Mouse (Mus musculus): ENCODE results near the gene Spata7. TPM values are rescaled to one million over a fixed set of nuclear protein-coding genes. Genes with fewer than 3 reads are reported as not detected.
"Not testable (repeated sequence)": the region's sequence is repeated elsewhere in the genome, so short reads cannot be mapped to it uniquely, and the experiment has no call there.

Spata7 gene
- polyA plus RNA-seq, 1 experiment from 2014 or later: 34.9 TPM

- Histone ChIP-seq H3K4me3 (replicated peaks) (no peak overlapping the region), H3K9me3 (replicated peaks) (no peaks in the 10 kb centered on the region), H3K9ac (replicated peaks) (no peak overlapping the region), H3K4me2 (no peak overlapping the region), H3K36me3 (no peaks in the 10 kb centered on the region), H3K27me3 (replicated peaks) (no peaks in the 10 kb centered on the region), H3K4me1 (peaks cover 8% of the 10 kb centered on the region), H3K27ac (replicated peaks) (no peak overlapping the region)
- no peak for ATAC-seq (ENCODE audit: low FRiP score)
- WGBS: 49% methylated on average over 2 of the region's 2 CpGs
Observed at GRCm38 (mm10) chr12:98619496-98619895, 8.5 kb upstream of the Spata7 start.

DNA sequence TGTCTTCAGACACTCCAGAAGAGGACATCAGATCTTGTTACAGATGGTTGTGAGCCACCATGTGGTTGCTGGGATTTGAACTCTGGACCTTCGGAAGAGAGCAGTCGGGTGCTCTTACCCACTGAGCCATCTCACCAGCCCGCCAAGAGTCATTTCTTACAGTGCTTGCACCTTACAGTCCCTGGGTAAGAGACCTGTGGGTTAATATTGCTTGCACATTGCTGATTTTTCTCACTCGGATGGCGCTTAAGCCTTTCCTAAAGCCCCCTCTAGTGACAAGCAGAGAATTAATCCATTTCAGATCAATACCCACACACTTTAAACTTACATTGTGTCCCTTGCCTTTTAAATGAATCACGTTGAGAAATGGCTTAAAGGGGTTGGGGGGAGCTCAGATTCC, 7.0 kb upstream of the Spata7 start:
- H3K9ac ChIP-seq (replicated peaks); H3K9me3 ChIP-seq (replicated peaks); H3K4me2 ChIP-seq; H3K27me3 ChIP-seq (replicated peaks); H3K27ac ChIP-seq (replicated peaks); H3K4me1 ChIP-seq; H3K36me3 ChIP-seq; ATAC-seq (ENCODE audit: low FRiP score); H3K4me3 ChIP-seq (replicated peaks): not testable (repeated sequence)
- 35% methylated on average over 6 of the region's 6 CpGs for WGBS

- WGBS: 91% methylated on average over 10 of the region's 10 CpGs
- not testable (repeated sequence) for ATAC-seq (ENCODE audit: low FRiP score); H3K4me3 ChIP-seq (replicated peaks); H3K27me3 ChIP-seq (replicated peaks); H3K4me1 ChIP-seq; H3K9ac ChIP-seq (replicated peaks); H3K27ac ChIP-seq (replicated peaks); H3K4me2 ChIP-seq; H3K9me3 ChIP-seq (replicated peaks); H3K36me3 ChIP-seq
Observed at GRCm38 (mm10) chr12:98623266-98623665, 4.7 kb upstream of the Spata7 start.

DNA sequence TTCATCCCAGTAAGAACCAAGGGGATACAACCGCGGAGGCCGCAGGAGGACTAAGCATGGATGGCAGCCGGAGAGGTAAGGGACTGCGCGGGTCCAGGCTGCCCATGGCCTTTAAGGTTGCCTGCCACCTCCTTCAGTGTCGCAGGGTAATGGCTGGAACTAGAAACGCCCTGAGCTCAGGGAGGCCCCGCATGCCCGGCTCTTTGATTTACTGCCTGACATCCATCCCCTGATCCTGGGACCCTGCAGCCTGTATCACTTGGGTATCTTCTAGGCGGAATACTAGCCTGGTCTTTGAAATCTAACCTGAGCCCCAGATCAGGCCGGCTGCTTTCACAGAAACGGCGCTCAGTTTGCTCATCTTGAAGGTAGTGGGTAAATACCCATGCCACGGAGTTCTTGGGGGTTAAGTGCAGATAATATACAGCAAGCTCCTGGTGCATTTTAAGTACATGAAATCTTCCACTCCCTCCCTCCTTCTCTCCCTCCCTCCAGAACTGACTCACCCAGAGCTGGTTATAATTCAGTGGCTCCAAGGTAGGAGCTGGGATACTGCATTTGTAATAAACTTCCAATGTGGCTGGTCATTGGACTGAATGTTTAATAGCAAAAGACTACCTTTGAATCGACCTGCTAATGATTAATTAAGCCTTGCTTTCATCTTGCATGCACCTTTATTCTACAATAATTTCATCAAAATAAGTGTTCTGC, 458 bp downstream of the Spata7 start:
- H3K9ac ChIP-seq (replicated peaks): peak overlapping the region; percentile 69
- 0 out of 2 replicates have a peak, but pooled peaks cover 3% of the 10 kb centered on the region for H3K9me3 ChIP-seq (replicated peaks)
- peak overlapping the region; percentile 60 for H3K27ac ChIP-seq (replicated peaks)
- peaks cover 16% of the 10 kb centered on the region for H3K4me1 ChIP-seq
- peak overlapping the region; percentile 63 for H3K4me3 ChIP-seq (replicated peaks)
- 1% methylated on average over 16 of the region's 16 CpGs for WGBS
- peaks cover 2% of the 10 kb centered on the region; the same call in 1 of the 2 replicates for H3K36me3 ChIP-seq
- no peaks in the 10 kb centered on the region for H3K27me3 ChIP-seq (replicated peaks)
- H3K4me2 ChIP-seq: peak overlapping the region; percentile 71
- ATAC-seq (ENCODE audit: low FRiP score): peak; percentile 90

- Histone ChIP-seq H3K36me3 (peaks cover 18% of the 10 kb centered on the region; the same call in 1 of the 2 replicates), H3K9ac (replicated peaks) (no peak overlapping the region), H3K9me3 (replicated peaks) (no peaks in the 10 kb centered on the region), H3K27me3 (replicated peaks) (no peaks in the 10 kb centered on the region), H3K4me1 (no peaks in the 10 kb centered on the region), H3K4me2 (no peak overlapping the region), H3K27ac (replicated peaks) (no peak overlapping the region), H3K4me3 (replicated peaks) (no peak overlapping the region)
- no peak for ATAC-seq (ENCODE audit: low FRiP score)
Observed at GRCm38 (mm10) chr12:98644852-98645251, 16.9 kb downstream of the Spata7 start.

GRCm38 (mm10) chr12:98656873-98657272, 28.9 kb downstream of the Spata7 start:
- H3K4me2 ChIP-seq: no peak overlapping the region
- H3K4me3 ChIP-seq (replicated peaks): no peak overlapping the region
- WGBS: 75% methylated on average over 2 of the region's 2 CpGs
- H3K27ac ChIP-seq (replicated peaks): no peak overlapping the region
- no peaks in the 10 kb centered on the region for H3K27me3 ChIP-seq (replicated peaks)
- H3K9me3 ChIP-seq (replicated peaks): no peaks in the 10 kb centered on the region
- ATAC-seq (ENCODE audit: low FRiP score): no peak
- no peak overlapping the region for H3K9ac ChIP-seq (replicated peaks)
- no peaks in the 10 kb centered on the region for H3K4me1 ChIP-seq
- peaks cover 21% of the 10 kb centered on the region for H3K36me3 ChIP-seq

GRCm38 (mm10) chr12:98662617-98663016, 34.7 kb downstream of the Spata7 start:
- H3K9ac ChIP-seq (replicated peaks): no peak overlapping the region
- H3K9me3 ChIP-seq (replicated peaks): no peaks in the 10 kb centered on the region
- H3K27me3 ChIP-seq (replicated peaks): no peaks in the 10 kb centered on the region
- ATAC-seq (ENCODE audit: low FRiP score): no peak
- peaks cover 38% of the 10 kb centered on the region for H3K36me3 ChIP-seq
- H3K4me1 ChIP-seq: no peaks in the 10 kb centered on the region
- 95% methylated on average over 7 of the region's 7 CpGs for WGBS
- no peak overlapping the region for H3K4me3 ChIP-seq (replicated peaks)
- H3K4me2 ChIP-seq: no peak overlapping the region
- no peak overlapping the region for H3K27ac ChIP-seq (replicated peaks)

GRCm38 (mm10) chr12:98668132-98668814, 40.3 kb downstream of the Spata7 start:
- ATAC-seq (ENCODE audit: low FRiP score): no peak
- H3K4me1 ChIP-seq: no peaks in the 10 kb centered on the region
- no peak overlapping the region for H3K9ac ChIP-seq (replicated peaks)
- no peak overlapping the region for H3K4me2 ChIP-seq
- peaks cover 19% of the 10 kb centered on the region for H3K36me3 ChIP-seq
- H3K4me3 ChIP-seq (replicated peaks): no peak overlapping the region
- WGBS: 76% methylated on average over 10 of the region's 10 CpGs
- H3K27me3 ChIP-seq (replicated peaks): no peaks in the 10 kb centered on the region
- H3K9me3 ChIP-seq (replicated peaks): no peaks in the 10 kb centered on the region
- no peak overlapping the region for H3K27ac ChIP-seq (replicated peaks)

DNA sequence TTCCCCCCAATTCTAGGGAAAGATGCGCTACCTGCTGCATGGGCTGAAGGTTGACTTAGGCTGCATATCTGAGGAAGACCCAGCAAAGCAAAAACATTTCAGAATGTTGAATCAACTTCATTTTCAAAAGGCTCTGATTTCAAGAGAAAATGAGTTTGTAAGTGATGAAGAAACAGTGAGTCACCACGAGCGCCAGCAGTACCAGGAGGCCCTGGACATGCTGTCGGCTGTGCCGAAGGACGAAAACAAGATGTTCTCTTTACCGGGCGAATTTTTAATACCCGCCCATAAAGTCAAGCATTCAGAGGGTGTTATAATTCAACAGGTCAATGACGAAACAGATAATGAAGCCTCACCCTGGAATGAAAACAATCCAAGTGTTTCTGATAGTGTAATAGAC, 41.1 kb downstream of the Spata7 start:
- ATAC-seq (ENCODE audit: low FRiP score): no peak
- Histone ChIP-seq H3K36me3 (peaks cover 17% of the 10 kb centered on the region), H3K4me1 (no peaks in the 10 kb centered on the region), H3K4me2 (no peak overlapping the region), H3K27me3 (replicated peaks) (no peaks in the 10 kb centered on the region), H3K27ac (replicated peaks) (no peak overlapping the region), H3K9me3 (replicated peaks) (no peaks in the 10 kb centered on the region), H3K4me3 (replicated peaks) (no peak overlapping the region), H3K9ac (replicated peaks) (no peak overlapping the region)
- 93% methylated on average over 10 of the region's 10 CpGs for WGBS

- Histone ChIP-seq H3K9me3 (replicated peaks) (no peaks in the 10 kb centered on the region), H3K27ac (replicated peaks) (no peak overlapping the region), H3K4me3 (replicated peaks) (no peak overlapping the region), H3K36me3 (peaks cover 13% of the 10 kb centered on the region), H3K4me2 (no peak overlapping the region), H3K9ac (replicated peaks) (no peak overlapping the region), H3K4me1 (0 out of 2 replicates have a peak, but pooled peaks cover 3% of the 10 kb centered on the region), H3K27me3 (replicated peaks) (no peaks in the 10 kb centered on the region)
- ATAC-seq (ENCODE audit: low FRiP score): no peak
- WGBS: 82% methylated on average over 5 of the region's 5 CpGs
Observed at GRCm38 (mm10) chr12:98669864-98670263, 41.9 kb downstream of the Spata7 start.

DNA sequence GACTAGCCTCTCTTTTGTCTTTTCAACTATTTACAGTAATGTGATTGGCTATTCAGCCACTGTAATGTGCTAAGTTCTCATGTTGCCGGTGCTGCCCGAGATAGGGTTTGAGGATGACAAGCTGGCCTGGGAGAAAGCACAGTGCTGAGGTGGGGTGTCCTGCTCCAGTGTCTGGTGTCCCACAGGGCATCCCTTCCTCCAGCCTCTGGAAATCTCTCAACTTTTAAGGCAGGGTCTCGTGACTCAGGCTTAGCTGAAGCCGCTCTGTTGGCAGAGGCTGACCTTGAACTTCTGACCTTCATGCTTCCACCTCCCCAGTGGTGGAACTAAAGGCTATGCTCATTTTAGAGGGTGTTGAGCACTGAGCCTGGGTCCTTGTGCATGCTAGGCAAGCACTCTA, 42.5 kb downstream of the Spata7 start:
- no peak for ATAC-seq (ENCODE audit: low FRiP score)
- WGBS: 91% methylated on average over 4 of the region's 4 CpGs
- Histone ChIP-seq H3K27ac (replicated peaks) (no peak overlapping the region), H3K9me3 (replicated peaks) (no peaks in the 10 kb centered on the region), H3K27me3 (replicated peaks) (no peaks in the 10 kb centered on the region), H3K9ac (replicated peaks) (no peak overlapping the region), H3K4me2 (no peak overlapping the region), H3K4me1 (0 out of 2 replicates have a peak, but pooled peaks cover 4% of the 10 kb centered on the region), H3K36me3 (peaks cover 12% of the 10 kb centered on the region; the same call in 1 of the 2 replicates), H3K4me3 (replicated peaks) (no peak overlapping the region)

- Histone ChIP-seq H3K36me3 (peaks cover 12% of the 10 kb centered on the region; the same call in 1 of the 2 replicates), H3K4me3 (replicated peaks) (no peak overlapping the region), H3K4me2 (no peak overlapping the region), H3K9ac (replicated peaks) (no peak overlapping the region), H3K4me1 (0 out of 2 replicates have a peak, but pooled peaks cover 4% of the 10 kb centered on the region), H3K9me3 (replicated peaks) (no peaks in the 10 kb centered on the region), H3K27ac (replicated peaks) (no peak overlapping the region), H3K27me3 (replicated peaks) (no peaks in the 10 kb centered on the region)
- WGBS: 63% methylated on average over 6 of the region's 6 CpGs
- ATAC-seq (ENCODE audit: low FRiP score): no peak
Observed at GRCm38 (mm10) chr12:98673879-98674278, 45.9 kb downstream of the Spata7 start.
